Mouse (Mus musculus) intestine, postnatal 0 days (tissue): Measurements from ENCODE around the gene Pitx2. TPM values are rescaled to one million over a fixed set of nuclear protein-coding genes. Genes with fewer than 3 reads are reported as not detected.
A peak's percentile ranks its signal among the peaks of the same experiment; 100 is the strongest.

Experiments
- ATAC-seq: fragments of 200-750 bp; cut with Nextera tagmentation; 2 replicates; pipeline ENCODE4 v1.8.0; 2017; ENCODE audit warnings: mild to moderate bottlenecking, moderate TSS enrichment, moderate library complexity
- H3K27ac ChIP-seq: fragments of 300-500 bp; sonication (generic); 2 replicates; pipeline ENCODE4 v1.5.1; 2014; ENCODE audit warnings: mild to moderate bottlenecking, low read depth, low read length, moderate library complexity
- H3K27me3 ChIP-seq: fragments of 300-500 bp; sonication (generic); replicated peaks from 2 replicates; pipeline ENCODE4 v1.6.1; 2014; ENCODE audit warnings: low read length, mixed read lengths; ENCODE audit not compliant: control insufficient read depth, insufficient read depth
- H3K36me3 ChIP-seq: fragments of 300-500 bp; sonication (generic); 2 replicates; pipeline ENCODE4 v1.6.1; 2014; ENCODE audit warnings: mild to moderate bottlenecking, moderate library complexity; ENCODE audit not compliant: control insufficient read depth, insufficient read depth
- H3K4me1 ChIP-seq: fragments of 300-500 bp; sonication (generic); replicated peaks from 2 replicates; pipeline ENCODE4 v1.6.1; 2014; ENCODE audit warnings: antibody characterized with exemption, low read length, mixed read lengths; ENCODE audit not compliant: control insufficient read depth, insufficient read depth
- H3K4me2 ChIP-seq: fragments of 300-500 bp; sonication (generic); replicated peaks from 2 replicates; pipeline ENCODE4 v1.6.1; 2014; ENCODE audit warnings: low read depth, mild to moderate bottlenecking, moderate library complexity
- H3K4me3 ChIP-seq: fragments of 300-500 bp; sonication (generic); 2 replicates; pipeline ENCODE4 v1.5.1; 2014; ENCODE audit warnings: low read depth, low read length
- H3K9ac ChIP-seq: fragments of 300-500 bp; sonication (generic); 2 replicates; pipeline ENCODE4 v1.6.1; 2014; ENCODE audit warnings: mild to moderate bottlenecking, low read depth, low read length
- H3K9me3 ChIP-seq: fragments of 300-500 bp; sonication (generic); 2 replicates; pipeline ENCODE4 v1.6.1; 2016; ENCODE audit warnings: mixed run types; ENCODE audit not compliant: control insufficient read depth
- CTCF ChIP-seq: sonication (generic); IDR thresholded peaks from 2 replicates; pipeline ENCODE4 v1.5.1; 2016; ENCODE audit warnings: low read depth, mild to moderate bottlenecking, control low read depth, antibody characterized with exemption, moderate library complexity
- WGBS: fragments of 180-500 bp; shearing (Covaris S2); extraction: QIAGEN DNeasy Blood & Tissue Kit; methylation state at CpG from one replicate; pipeline ENCODE4 v1.1.7; 2014; 5-methylcytosine and 5-hydroxymethylcytosine counted together
- polyA plus RNA-seq: library from polyadenylated mRNA; unstranded; fragments of >200 nt; fragmentation: Nextera tagmentation; extraction: Ambion mirVana; gene quantifications from 2 replicates; pipeline ENCODE4 v1.2.1, GENCODE M21; 2015

Gene Pitx2
- polyA plus RNA-seq, 1 experiment from 2014 or later = 18.3 TPM

- Histone ChIP-seq H3K4me1 (no peaks in the 10 kb centered on the region), H3K36me3 (no peaks in the 10 kb centered on the region), H3K4me2 (no peak overlapping the region), H3K4me3 (no peak overlapping the region), H3K27me3 (peaks cover 22% of the 10 kb centered on the region; the same call in 1 of the 2 replicates), H3K27ac (no peak overlapping the region), H3K9me3 (no peaks in the 10 kb centered on the region), H3K9ac (no peak overlapping the region)
- no peak for ATAC-seq
- 33% methylated on average over 6 of the region's 6 CpGs for WGBS
- no peak for TF ChIP-seq CTCF
Measured at GRCm38 (mm10) chr3:129226681-129227080, 27.0 kb downstream of the Pitx2 start.

DNA sequence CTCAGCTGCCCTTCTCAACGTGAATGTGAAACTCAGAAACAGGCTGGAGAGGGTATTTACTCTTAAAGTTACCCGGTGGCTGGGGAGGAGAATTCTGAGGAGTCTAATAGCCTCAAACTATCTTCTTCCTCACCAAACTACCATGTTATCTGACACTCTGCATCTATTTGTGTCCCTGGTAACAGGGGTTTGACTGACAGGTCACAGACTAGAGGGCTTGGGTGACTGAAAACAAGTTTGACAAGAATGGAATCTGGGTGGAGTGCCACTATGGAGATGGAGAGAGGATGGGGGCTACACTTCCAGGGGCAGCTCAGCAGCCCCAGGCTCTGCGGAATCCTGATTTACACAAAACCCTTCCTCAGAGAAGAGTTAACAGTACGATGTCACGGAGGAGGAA is 27.7 kb downstream of the Pitx2 start:
- H3K4me2 ChIP-seq = no peak overlapping the region
- no peak overlapping the region for H3K27ac ChIP-seq
- ATAC-seq = no peak
- no peak overlapping the region for H3K4me3 ChIP-seq
- WGBS = 25% methylated on average over 5 of the region's 5 CpGs
- peaks cover 18% of the 10 kb centered on the region; the same call in 1 of the 2 replicates for H3K27me3 ChIP-seq
- H3K9ac ChIP-seq = no peak overlapping the region
- no peak for TF ChIP-seq CTCF
- no peaks in the 10 kb centered on the region for H3K4me1 ChIP-seq
- H3K9me3 ChIP-seq = no peaks in the 10 kb centered on the region
- no peaks in the 10 kb centered on the region for H3K36me3 ChIP-seq

DNA sequence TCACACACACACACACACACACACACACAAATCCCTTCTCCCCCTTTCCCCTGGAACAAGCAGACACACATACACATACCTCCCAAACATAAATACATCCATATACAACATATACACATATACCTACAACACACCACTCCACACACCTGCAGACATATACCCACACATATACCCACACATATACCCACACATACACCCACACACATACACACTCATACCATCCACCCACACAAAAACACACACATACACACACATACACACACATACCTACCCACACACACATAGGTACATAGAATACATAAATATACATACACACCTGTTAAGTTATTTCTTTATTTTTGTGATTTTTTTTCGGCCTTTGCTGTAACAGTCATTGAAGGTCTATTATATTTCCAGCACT is 38.3 kb downstream of the Pitx2 start:
- WGBS = 83% methylated on average over 1 of the region's 1 CpGs
- no peak for ATAC-seq
- TF ChIP-seq CTCF = no peak

DNA sequence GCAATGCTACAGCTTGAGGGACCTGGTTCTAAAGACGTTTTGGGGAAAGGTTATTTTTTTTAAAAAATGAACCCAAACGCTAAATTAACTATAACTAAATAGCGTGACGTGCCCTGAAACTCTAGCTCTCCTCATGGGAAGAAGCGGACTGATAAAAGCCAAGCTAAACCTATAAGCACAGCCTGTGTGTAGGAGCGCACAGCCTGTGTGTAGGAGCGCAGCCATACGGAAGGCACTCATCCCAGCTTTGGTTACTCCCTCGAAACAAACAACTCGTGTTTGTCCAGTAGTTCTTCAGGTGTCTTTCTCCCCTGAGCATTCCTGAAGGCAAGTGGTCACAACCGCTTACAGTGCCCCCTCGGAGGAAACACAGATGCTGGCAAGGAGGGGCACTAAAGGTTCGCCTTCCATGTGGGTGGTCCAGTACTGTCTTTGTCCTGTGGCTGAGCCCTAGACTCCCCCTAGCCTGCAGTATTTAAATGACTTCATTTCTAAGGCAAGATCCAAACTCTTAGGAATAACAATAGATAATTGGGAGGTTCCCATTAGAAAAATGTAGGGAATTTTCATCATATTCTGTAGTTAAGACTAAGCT is 39.1 kb downstream of the Pitx2 start:
- TF ChIP-seq CTCF = no peak
- no peaks in the 10 kb centered on the region for H3K27me3 ChIP-seq
- no peaks in the 10 kb centered on the region for H3K9me3 ChIP-seq
- H3K36me3 ChIP-seq = no peaks in the 10 kb centered on the region
- H3K27ac ChIP-seq = no peak overlapping the region
- 51% methylated on average over 13 of the region's 13 CpGs for WGBS
- ATAC-seq = no peak
- no peaks in the 10 kb centered on the region for H3K4me1 ChIP-seq
- H3K4me3 ChIP-seq = no peak overlapping the region
- no peak overlapping the region for H3K4me2 ChIP-seq
- H3K9ac ChIP-seq = no peak overlapping the region

More for the DNA sequence above, 38.3 kb downstream of the Pitx2 start:
- H3K4me2 ChIP-seq = no peak overlapping the region
- H3K4me3 ChIP-seq = no peak overlapping the region
- H3K9ac ChIP-seq = no peak overlapping the region
- H3K9me3 ChIP-seq = no peaks in the 10 kb centered on the region
- H3K4me1 ChIP-seq = no peaks in the 10 kb centered on the region
- no peaks in the 10 kb centered on the region for H3K36me3 ChIP-seq
- no peaks in the 10 kb centered on the region for H3K27me3 ChIP-seq
- no peak overlapping the region for H3K27ac ChIP-seq

DNA sequence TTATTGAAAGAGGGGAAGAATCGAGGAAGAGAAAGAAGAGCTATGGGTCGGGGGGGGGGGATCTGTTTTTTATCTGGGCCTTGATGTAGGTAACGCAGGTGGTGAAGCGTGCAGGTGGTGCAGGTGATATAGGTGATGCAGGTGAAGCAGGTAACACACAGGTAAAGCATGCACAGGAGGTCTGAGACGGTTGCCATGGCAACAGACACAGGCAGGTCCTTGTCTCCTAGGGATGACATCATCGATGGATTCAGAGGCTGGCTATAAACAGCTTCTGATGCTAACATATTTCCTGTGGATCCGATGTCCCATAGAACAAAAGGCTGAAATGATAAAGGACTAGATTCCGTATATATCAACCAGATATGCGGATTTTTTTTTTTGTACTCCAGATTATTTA is 51.3 kb downstream of the Pitx2 start:
- Histone ChIP-seq H3K36me3 (no peaks in the 10 kb centered on the region), H3K4me1 (no peaks in the 10 kb centered on the region), H3K9me3 (no peaks in the 10 kb centered on the region), H3K4me2 (no peak overlapping the region), H3K4me3 (no peak overlapping the region), H3K9ac (no peak overlapping the region), H3K27me3 (no peaks in the 10 kb centered on the region), H3K27ac (no peak overlapping the region)
- ATAC-seq = no peak
- WGBS = 87% methylated on average over 9 of the region's 9 CpGs
- no peak for TF ChIP-seq CTCF

DNA sequence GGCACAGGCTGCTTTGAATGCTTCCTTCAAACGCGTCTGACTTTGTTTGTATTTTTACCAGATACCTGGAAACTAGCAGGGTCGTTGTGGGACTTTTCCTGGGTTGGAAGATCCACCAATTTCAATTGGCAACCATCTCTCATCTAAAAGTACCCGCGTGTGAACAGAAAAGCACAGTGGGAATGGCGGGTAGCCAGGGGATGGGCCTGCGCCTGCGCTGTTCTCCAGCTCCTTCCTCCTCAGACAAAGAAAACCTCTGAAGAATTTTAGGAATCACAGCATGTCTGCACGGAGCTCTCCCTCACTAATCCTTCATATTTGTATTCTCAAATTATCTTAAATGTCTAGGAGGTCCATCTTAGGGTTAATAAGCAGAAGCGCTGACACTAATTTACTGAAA is 54.6 kb downstream of the Pitx2 start:
- Histone ChIP-seq H3K27ac (no peak overlapping the region), H3K9ac (no peak overlapping the region), H3K27me3 (no peaks in the 10 kb centered on the region), H3K4me1 (no peaks in the 10 kb centered on the region), H3K36me3 (no peaks in the 10 kb centered on the region), H3K4me2 (no peak overlapping the region), H3K9me3 (no peaks in the 10 kb centered on the region), H3K4me3 (no peak overlapping the region)
- 55% methylated on average over 10 of the region's 10 CpGs for WGBS
- no peak for ATAC-seq
- TF ChIP-seq CTCF = no peak

DNA sequence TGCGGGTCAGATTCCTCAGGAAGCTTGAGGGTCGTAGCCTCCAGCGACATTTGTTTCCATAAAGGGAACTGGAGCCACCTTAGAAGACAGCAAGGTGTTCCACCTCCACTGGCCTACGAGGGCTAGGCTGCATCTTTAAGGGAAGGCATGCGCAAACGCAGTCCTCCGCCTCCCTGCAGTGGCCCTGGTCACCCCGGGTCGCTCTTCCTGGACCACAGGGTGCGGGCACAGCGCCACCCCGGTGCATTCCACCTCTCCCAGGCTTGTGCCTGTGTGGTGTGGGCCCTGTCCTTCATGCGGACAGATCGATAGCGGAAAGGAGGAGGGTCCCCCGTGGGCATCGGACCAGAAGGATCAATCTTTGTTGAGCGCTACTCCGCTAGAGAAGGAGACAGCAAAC is 56.6 kb downstream of the Pitx2 start:
- 52% methylated on average over 19 of the region's 19 CpGs for WGBS
- Histone ChIP-seq H3K27me3 (no peaks in the 10 kb centered on the region), H3K27ac (no peak overlapping the region), H3K4me3 (0 out of 2 replicates have a peak overlapping the region, but pooled peaks have one; percentile 5), H3K36me3 (no peaks in the 10 kb centered on the region), H3K4me1 (no peaks in the 10 kb centered on the region), H3K9me3 (no peaks in the 10 kb centered on the region), H3K9ac (no peak overlapping the region), H3K4me2 (peak overlapping the region; percentile 55)
- ATAC-seq = no peak
- TF ChIP-seq CTCF = no peak
